Mouse (Mus musculus) left cerebral cortex, adult 2 months (tissue): ENCODE measurements around the gene Rhno1. TPM values are rescaled to one million over a fixed set of nuclear protein-coding genes. Genes with fewer than 3 reads are reported as not detected.
"Not testable (repeated sequence)": the region's sequence is repeated elsewhere in the genome, so short reads cannot be mapped to it uniquely, and the experiment has no call there.

Experiments
- DNase-seq, 2 experiments: peaks; one replicate each; pipeline ENCODE4 v3.0.0; 2021 to 2022; ENCODE audit warnings: low spot score in 2 of 2, mixed read lengths in 1 of 2; ENCODE audit errors: extremely low spot score in 1 of 2
- H3K27ac ChIP-seq: fragments of 200-600 bp; 2 replicates; pipeline ENCODE4 v1.8.1; 2022
- H3K4me3 ChIP-seq: fragments of 200-600 bp; 2 replicates; pipeline ENCODE4 v1.8.1; 2022
- CTCF ChIP-seq: fragments of 200-600 bp; IDR thresholded peaks from 2 replicates; pipeline ENCODE4 v1.8.1; 2022; ENCODE audit warnings: antibody characterized with exemption, mild to moderate bottlenecking, moderate library complexity
- intact Hi-C: fragments of 180-260 bp; cut with DNase I; formaldehyde crosslinking; loops from one replicate; pipeline ENCODE4 v1.15.1; 2025
- total RNA-seq, 2 experiments: library from RNA; stranded (reverse); gene quantifications; 2 replicates each; pipeline ENCODE4 v1.2.3; 2021

The Rhno1 gene
- total RNA-seq, 2 experiments from 2014 or later: 18.4 to 19.1 TPM

DNA sequence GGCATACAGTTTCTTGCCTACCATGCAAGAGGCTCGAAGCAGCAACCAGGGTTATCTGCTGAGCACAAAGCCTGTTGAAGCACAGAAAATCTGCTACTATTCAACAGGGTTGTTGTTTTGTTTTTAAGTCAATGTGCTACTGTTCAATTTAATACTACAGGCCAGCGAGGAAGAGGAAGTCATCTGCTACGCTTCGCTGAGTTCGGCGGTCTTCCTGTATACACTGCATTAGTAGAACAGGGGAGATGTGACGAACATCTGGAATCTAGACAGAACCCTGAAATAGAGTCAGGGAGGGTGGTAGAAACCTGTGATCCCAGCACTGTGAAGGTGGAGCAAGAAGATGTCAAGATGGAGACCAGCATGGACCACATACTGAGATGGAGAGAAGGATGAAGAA is 21.0 kb upstream of the Rhno1 start:
- no peak for TF ChIP-seq CTCF
- intact Hi-C loops: no loop called here
- Histone ChIP-seq H3K4me3 (no peak overlapping the region), H3K27ac (no peak overlapping the region)
- no peak for DNase-seq

DNA sequence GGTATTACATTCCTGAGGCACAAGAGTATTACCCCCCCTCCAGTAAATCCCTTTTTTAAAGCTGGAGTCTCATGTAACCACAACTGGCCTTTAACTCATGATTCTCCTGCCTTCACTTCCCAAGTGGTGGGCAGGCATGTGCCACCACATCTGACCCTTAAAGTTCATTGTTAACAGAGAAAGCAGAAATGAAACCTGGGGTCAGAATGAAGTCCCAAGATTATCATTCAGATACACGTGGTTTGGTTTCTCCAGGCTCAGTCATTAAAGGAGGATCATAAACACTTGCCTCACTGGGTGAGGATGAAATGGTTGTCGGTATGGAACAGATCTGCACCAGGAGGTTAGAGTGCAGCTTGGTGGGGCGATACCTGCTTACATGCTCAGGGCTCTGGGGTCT is 18.5 kb upstream of the Rhno1 start:
- TF ChIP-seq CTCF: no peak
- no peak overlapping the region for H3K4me3 ChIP-seq
- H3K27ac ChIP-seq: no peak overlapping the region
- intact Hi-C loops: no loop called here
- DNase-seq: no peak

DNA sequence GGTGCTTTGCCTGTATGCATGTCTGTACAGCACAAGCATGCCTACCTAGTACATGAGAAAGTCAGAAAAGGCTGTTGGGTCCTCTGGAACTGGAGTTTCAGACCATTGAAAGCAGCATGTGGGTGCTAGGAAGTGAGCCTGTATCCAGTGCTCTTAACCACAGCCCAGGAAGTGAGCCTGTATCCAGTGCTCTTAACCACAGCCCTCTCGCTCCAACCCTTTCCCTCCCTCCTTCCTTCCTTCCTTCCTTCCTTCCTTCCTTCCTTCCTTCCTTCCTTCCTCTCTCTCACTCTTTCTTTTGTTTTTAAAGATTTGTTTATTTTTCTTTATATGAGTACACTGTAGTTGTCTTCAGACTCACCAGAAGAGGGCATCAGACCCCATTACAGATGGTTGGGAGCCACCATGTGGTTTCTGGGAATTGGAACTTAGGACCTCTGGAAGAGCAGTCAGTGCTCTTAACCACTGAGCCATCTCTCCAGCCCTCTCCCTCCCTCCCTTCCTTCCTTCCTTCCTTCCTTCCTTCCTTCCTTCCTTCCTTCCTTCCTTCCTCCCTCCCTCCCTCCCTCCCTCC is 18.0 kb upstream of the Rhno1 start:
- H3K27ac ChIP-seq, intact Hi-C loops, H3K4me3 ChIP-seq, DNase-seq: not testable (repeated sequence)
- TF ChIP-seq CTCF: peak; percentile 27

DNA sequence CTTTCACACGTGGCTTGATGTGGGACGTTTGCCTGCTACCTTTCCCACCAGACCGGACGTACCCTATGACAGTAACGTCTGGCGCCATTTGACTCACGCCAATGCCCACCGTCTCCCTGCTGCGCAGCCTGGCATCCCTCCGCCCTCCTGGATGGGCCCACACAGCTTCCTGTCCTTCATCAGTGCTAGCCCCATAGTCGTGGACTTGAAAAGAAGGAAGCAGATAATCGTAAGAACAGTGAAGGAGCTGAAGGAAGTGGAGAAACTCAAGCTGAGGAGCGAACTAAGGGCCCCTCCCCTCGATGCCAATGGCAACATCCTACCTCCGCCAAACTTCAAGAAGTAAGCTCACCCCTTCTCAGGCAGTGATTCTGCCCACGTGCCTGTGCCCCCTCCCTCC is 16.9 kb upstream of the Rhno1 start:
- DNase-seq: no peak
- intact Hi-C loops: no loop called here
- no peak overlapping the region for H3K4me3 ChIP-seq
- H3K27ac ChIP-seq: no peak overlapping the region
- TF ChIP-seq CTCF: no peak

DNA sequence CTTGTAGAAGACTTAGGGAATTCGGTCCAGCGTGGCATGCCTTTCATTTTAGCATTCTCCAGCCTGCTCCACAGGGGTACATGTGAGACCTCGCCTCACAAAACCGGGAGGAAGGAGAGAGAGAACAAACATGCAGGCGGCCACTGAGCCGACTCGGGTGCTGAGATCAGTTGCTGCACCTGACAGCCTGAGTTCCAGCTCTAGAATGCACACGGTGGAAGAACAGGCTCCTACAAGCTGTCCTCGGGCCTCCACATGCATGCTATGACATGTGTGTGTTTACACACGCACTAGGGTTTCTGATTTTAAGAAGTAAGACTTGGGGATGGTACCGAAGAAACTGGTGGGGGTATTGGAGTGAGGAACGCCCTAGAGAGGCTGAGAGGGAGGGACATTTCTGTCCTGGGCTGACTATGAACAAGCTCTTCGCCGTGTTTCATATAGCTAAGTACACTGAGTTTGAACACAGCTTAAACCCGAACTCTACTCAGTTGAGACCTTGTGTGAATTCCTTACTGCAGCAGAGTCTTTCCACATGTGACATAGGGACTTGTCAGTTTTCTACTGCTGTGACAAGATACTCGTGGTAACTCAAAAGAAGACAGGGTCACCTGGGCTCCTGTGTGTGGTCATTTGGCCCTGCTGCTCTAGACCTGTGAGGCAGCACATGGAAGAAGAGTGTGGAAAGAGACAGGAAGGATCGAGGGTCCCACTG is 13.8 kb upstream of the Rhno1 start:
- DNase-seq: no peak
- no peak for TF ChIP-seq CTCF
- Histone ChIP-seq H3K4me3 (no peak overlapping the region), H3K27ac (peak overlapping the region; percentile 50; the same call in 1 of the 2 replicates)
- intact Hi-C loops: no loop called here

DNA sequence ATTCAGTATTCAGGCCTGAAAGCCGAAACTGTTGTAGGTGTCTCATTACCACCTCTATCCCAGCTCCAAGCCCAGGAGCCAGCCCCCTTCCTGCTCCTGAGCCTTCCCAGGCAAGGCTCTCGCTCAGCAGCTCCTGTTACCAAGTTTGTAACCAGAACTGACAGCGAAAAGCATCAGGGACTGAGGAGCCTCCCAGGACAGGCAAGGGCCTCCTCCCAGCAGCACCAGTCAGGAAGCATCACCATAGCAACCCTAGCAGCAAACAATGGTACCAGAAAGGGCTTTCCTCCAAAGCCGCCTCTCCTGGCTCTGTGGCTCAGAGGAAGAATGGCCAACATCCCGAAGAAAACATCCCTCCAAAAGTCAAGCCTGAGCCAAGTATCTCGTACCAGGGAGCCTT is 12.5 kb upstream of the Rhno1 start, which contains the start of the genes Tex52 and Gm44596:
Gene Tex52, plus strand, starts transcription at position 265 of the 400 bp plus-strand sequence.
Gene Gm44596, plus strand, starts transcription at position 312 of the 400 bp plus-strand sequence.
- Histone ChIP-seq H3K27ac (peak within 1 kb of the TSS; percentile 63), H3K4me3 (no peak within 1 kb of the TSS)
- intact Hi-C loops: no loop called here
- no peak for DNase-seq
- no peak for TF ChIP-seq CTCF

DNA sequence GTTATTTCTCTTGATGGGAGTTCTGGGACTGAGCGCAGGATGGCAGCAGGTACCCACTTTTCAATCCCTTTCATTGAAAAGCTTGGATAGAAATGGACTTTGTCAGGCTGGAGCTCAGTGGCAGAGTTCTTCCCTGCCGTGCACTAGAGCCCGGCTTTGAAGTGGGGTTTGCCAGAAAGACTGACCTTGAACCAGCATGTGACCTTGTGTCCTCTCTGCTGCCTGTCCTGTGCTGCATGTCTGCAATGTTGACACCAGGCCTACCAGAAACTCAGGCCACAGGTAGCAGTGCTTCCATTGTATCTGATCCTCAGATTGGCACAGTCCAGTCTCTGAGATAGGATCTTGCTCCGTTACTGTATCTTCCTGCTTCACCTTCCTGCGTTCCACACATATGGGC is 7.3 kb upstream of the Rhno1 start:
- DNase-seq: no peak
- Histone ChIP-seq H3K27ac (no peak overlapping the region), H3K4me3 (no peak overlapping the region)
- intact Hi-C loops: no loop called here
- no peak for TF ChIP-seq CTCF

DNA sequence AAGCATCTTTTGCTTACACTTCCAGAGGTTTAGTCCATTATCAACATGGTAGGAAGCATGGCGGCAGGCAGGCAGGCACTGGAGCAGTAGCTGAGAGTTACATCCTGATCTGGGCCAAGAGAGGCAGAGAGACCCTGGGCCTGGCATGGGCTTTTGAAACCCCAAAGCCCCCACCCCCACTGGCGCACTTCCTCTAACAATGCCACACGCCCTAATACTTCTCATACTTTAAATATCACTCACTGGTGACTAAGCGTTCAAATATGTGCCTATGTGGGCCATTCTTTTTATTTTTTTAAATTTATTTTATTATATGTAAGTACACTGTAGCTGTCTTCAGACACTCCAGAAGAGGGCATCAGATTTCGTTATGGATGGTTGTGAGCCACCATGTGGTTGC is 3.8 kb upstream of the Rhno1 start:
- intact Hi-C loops: no loop called here
- Histone ChIP-seq H3K4me3 (no peak overlapping the region), H3K27ac (no peak overlapping the region)
- no peak for DNase-seq
- TF ChIP-seq CTCF: no peak

DNA sequence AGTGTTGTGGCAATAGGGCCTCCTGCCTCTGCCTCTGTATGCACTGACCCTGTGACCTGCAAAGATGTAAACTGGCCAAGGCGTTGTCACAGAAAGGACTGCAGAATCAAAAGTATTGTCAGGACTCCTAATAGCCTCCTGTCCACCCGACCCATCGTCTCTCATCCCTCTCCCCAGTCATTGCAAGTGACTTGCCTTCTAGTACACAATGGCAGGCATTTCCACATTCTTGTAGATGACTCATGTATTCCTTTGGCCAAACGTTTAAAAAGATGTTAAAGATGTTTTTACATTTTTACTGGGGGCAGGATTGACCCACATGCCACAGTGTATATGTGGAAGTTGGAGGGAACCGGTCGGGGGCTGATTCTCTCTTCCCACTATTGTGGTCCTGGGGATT is 2.0 kb upstream of the Rhno1 start:
- TF ChIP-seq CTCF: no peak
- H3K27ac ChIP-seq: no peak overlapping the region
- H3K4me3 ChIP-seq: no peak overlapping the region
- intact Hi-C loops: loop anchor here (5.0 kb wide), 1 partner anchor 48 kb away; no protein-coding TSS in a partner anchor
- no peak for DNase-seq

DNA sequence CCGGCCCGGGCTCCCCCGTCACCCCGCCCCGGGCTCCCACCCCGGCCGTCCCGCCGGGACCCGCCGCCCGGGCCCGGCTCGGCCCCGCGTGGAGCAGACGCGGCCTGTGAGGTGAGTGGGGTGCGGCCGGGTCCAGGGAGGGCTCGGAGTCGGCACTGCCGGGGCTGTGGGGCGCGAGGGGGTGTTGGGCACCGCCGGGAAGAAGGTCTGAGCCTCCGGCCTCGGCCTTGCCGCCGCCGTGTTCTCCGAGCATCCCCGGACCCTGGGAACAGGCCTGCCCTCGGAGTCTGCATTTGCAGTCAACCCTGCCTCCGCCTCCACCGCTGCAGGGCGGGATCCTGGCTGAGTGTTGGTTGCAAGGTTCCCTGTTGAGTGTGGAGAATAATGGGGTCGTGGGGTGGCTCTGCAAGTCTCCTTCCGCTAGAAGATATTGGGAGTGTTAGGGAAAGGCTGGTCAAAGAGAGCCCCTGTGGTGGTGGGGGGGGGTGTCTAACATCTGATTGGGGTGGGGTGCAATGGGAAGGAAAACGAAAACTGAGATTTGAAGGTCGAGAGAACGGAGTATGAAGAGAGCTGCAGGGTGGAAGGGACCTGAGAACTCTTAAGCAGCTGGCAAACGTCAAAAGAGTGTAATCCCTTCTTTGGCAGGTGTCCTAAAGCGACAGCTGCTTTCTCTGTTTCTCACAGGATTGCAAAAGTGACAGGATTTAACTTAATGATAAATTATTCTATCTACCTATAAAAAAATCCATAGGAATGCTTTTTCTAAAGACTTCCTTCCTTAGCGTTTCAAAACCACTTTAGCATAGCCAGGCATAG is 505 bp upstream of the Rhno1 start:
- no peak for TF ChIP-seq CTCF
- Histone ChIP-seq H3K27ac (no peak overlapping the region), H3K4me3 (peak overlapping the region; percentile 70)
- intact Hi-C loops: loop anchor here (5.0 kb wide), 1 partner anchor 49 kb away; no protein-coding TSS in a partner anchor
- no peak for DNase-seq

DNA sequence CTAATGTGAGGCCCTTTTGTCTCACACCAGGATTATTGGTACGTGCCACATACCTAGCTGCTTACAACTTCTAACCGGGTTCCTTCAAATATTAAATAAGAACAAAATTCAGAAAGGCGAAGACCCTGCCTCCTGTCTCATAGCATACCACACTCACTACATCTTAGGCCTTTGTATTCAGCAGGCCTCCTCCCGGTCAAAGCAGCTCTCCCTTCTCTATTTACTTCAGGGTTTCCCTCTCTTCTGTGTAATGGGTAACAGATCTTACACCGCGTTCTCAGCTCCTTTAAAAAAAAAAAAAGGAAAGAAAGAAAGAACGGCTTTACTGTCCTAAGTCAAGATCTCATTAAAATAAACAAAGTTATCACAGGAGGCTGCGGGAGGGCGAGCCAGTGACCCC is 810 bp downstream of the Rhno1 start:
- Histone ChIP-seq H3K27ac (peak overlapping the region; percentile 78), H3K4me3 (peak overlapping the region; percentile 70)
- no peak for TF ChIP-seq CTCF
- intact Hi-C loops: loop anchor here (5.0 kb wide), 1 partner anchor 50 kb away; no protein-coding TSS in a partner anchor
- no peak for DNase-seq

DNA sequence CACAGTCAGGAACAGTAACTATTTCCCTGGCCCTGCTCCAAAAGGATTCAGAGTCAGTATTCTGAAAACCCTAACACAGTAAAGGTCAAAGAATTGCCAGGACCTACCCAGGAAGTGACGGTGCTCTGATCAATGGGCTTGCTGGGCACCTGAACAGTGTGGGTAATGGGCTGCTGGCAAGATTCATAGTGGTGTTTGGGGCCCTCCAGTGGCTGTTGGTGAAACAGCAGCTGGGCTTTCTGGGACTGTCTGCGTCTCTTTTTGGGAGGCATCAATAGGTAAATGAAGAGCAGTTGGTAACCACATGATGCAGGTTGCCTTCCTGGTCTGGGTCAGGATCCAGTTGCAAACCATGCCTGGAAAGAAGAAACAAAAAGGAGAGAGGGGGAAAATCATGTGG is 3.7 kb downstream of the Rhno1 start:
- H3K4me3 ChIP-seq: no peak overlapping the region
- no peak overlapping the region for H3K27ac ChIP-seq
- peak; percentile 97 for TF ChIP-seq CTCF
- DNase-seq: peak; percentile 75 to 78
- intact Hi-C loops: loop anchor here (1.0 to 5.0 kb wide), 3 partner anchors 41 to 157 kb away; no protein-coding TSS in a partner anchor
